Mouse (Mus musculus) heart, adult 18-20 months (tissue): ENCODE measurements at regions not wholly inside any gene's neighbourhood (a gene's known extent, or its start where the extent isn't known, plus 50 kb on each side); places are given as distances from the start of the nearest gene placed in this dataset.

Experiments used
- DNase-seq, 2 experiments: peaks; one replicate each; pipeline ENCODE4 v3.0.0; 2021 to 2022; ENCODE audit warnings: mixed read lengths in 1 of 2

DNA sequence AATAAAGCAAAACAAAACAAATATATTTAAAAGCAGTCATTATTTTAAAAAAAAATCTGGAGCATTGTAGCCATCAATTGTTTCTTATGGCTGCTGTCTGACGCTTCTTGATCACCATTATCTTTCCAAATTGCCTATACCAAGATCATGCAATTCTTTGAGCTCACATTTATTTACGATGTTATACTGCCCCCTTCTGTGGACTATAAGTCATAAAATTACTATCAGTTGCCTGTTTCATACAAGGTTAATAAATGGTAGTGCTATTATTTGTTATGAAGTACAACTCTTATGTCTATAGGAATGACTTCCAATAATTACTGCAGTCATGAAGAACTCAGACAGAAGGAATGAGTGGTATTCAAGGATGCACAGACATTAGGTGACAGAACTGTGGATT, 57.3 kb upstream of the Eda2r start:
- DNase-seq = no peak

DNA sequence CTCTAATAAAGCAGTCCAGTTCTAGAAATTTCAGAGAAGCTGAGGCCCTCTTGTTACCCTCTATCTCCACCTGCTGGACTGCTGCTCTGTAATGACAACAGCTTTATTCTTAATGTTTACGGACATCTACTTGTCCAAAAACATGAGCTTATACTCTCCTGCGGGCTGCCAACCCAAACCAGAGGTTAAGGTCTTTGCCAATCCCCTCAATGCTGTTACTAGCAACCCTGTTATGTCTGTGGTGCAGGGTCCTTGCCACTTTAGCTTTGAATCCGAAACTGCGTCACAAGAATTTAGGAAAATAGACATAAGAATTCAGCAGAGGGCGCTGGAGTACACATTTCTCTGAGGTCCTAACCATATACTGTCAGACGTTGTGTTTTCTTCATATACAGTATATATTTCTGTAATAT, 54.4 kb upstream of the Eda2r start:
- peak; percentile 47 to 72 for DNase-seq
